Mouse (Mus musculus): ENCODE results near the gene Gjb3.

Gjb3 gene

GRCm38 (mm10) chr4:127278451-127279001 lies 52.1 kb downstream of the Gjb3 start:
- peak; percentile 52 for DNase-seq
